Mouse (Mus musculus) CH12.LX (cell line): ENCODE results near the gene Gal3st3. TPM values are rescaled to one million over a fixed set of nuclear protein-coding genes. Genes with fewer than 3 reads are reported as not detected.

Source experiments
- DNase-seq: peaks from one replicate; pipeline ENCODE4 v3.0.0-alpha.2; 2013; ENCODE audit errors: extremely low read depth
- H3K27ac ChIP-seq: 2 replicates; pipeline ENCODE4 v1.5.1; 2012; ENCODE audit warnings: low read depth, mild to moderate bottlenecking, control low read depth, moderate library complexity; ENCODE audit not compliant: insufficient read depth
- H3K27me3 ChIP-seq: replicated peaks from 2 replicates; pipeline ENCODE3; 2012; ENCODE audit warnings: inconsistent platforms
- H3K36me3 ChIP-seq, 2 experiments: replicated peaks in 1 of 2; 2 replicates each; pipeline versions ENCODE3 to v1.6.1; 2012; ENCODE audit warnings: inconsistent platforms in 1 of 2, low read length in 1 of 2, mild to moderate bottlenecking in 1 of 2, mixed read lengths in 1 of 2, moderate library complexity in 1 of 2; ENCODE audit not compliant: control insufficient read depth in 1 of 2, insufficient read depth in 1 of 2
- H3K4me1 ChIP-seq, 2 experiments: 2 replicates each; pipeline ENCODE4 v1.6.1; 2012; ENCODE audit warnings: inconsistent platforms in 1 of 2, moderate library complexity in 1 of 2; ENCODE audit not compliant: insufficient read depth in 2 of 2, control insufficient read depth in 1 of 2
- H3K4me2 ChIP-seq: 2 replicates; pipeline ENCODE4 v1.6.1; 2012; ENCODE audit warnings: low read depth, mild to moderate bottlenecking, control low read depth; ENCODE audit not compliant: poor library complexity, insufficient read depth, severe bottlenecking
- H3K4me3 ChIP-seq, 3 experiments: fragments of 150-350 bp in 1 of 3; sonication (generic) in 1 of 3; replicated peaks in 1 of 3; 2 replicates each; pipeline versions ENCODE3 to v1.5.1; 2011 to 2012; ENCODE audit warnings: low read depth in 2 of 3, low read length in 2 of 3, mild to moderate bottlenecking in 2 of 3, moderate library complexity in 2 of 3, control low read depth in 1 of 3, improper control_type of control experiment in 1 of 3, inconsistent platforms in 1 of 3, mixed read lengths in 1 of 3; ENCODE audit not compliant: poor library complexity in 1 of 3
- H3K79me2 ChIP-seq: replicated peaks from 2 replicates; pipeline ENCODE4 v1.6.1; 2012; ENCODE audit warnings: mild to moderate bottlenecking, moderate library complexity; ENCODE audit not compliant: control insufficient read depth, poor library complexity, insufficient read depth, severe bottlenecking; ENCODE audit errors: extremely low read depth
- H3K9ac ChIP-seq: 2 replicates; pipeline ENCODE4 v1.6.1; 2012; ENCODE audit warnings: low read depth, mild to moderate bottlenecking, control low read depth, moderate library complexity; ENCODE audit not compliant: insufficient read depth
- H3K9me3 ChIP-seq: replicated peaks from 2 replicates; pipeline ENCODE3; 2012; ENCODE audit warnings: low read length, inconsistent platforms, mixed read lengths
- BHLHE40 ChIP-seq: IDR thresholded peaks from 2 replicates; pipeline ENCODE4 v1.6.1; 2011; ENCODE audit warnings: mild to moderate bottlenecking, low read depth, low read length, improper control_type of control experiment
- CHD1 ChIP-seq: IDR thresholded peaks from 2 replicates; pipeline ENCODE4 v1.6.1; 2012; ENCODE audit warnings: low read depth, low read length, improper control_type of control experiment, inconsistent platforms
- CHD2 ChIP-seq: IDR thresholded peaks from 2 replicates; pipeline ENCODE4 v1.6.1; 2011; ENCODE audit warnings: low read length, improper control_type of control experiment
- CTCF ChIP-seq, 2 experiments: IDR thresholded peaks in 1 of 2; conservative IDR thresholded peaks in 1 of 2; 2 replicates each; pipeline ENCODE4 v1.5.1; 2011 to 2012; ENCODE audit warnings: low read depth in 2 of 2, low read length in 2 of 2, improper control_type of control experiment in 1 of 2, inconsistent platforms in 1 of 2, mild to moderate bottlenecking in 1 of 2, moderate library complexity in 1 of 2
- E2F4 ChIP-seq: IDR thresholded peaks from 2 replicates; pipeline ENCODE4 v1.6.1; 2011; ENCODE audit warnings: low read depth, low read length, improper control_type of control experiment; ENCODE audit not compliant: insufficient replicate concordance
- ELF1 ChIP-seq: IDR thresholded peaks from 2 replicates; pipeline ENCODE4 v1.6.1; 2014; ENCODE audit warnings: low read depth, mild to moderate bottlenecking, inconsistent platforms, low read length, improper control_type of control experiment
- EP300 ChIP-seq: IDR thresholded peaks from 2 replicates; pipeline ENCODE4 v1.6.1; 2011; ENCODE audit warnings: low read length, improper control_type of control experiment
- ETS1 ChIP-seq: conservative IDR thresholded peaks from 2 replicates; pipeline ENCODE4 v1.6.1; 2012; ENCODE audit warnings: low read depth, mild to moderate bottlenecking, inconsistent platforms, low read length, improper control_type of control experiment, moderate library complexity
- GABPA ChIP-seq: IDR thresholded peaks from 2 replicates; pipeline ENCODE4 v1.6.1; 2012; ENCODE audit warnings: low read depth, low read length, improper control_type of control experiment, inconsistent platforms; ENCODE audit not compliant: insufficient replicate concordance
- HCFC1 ChIP-seq: IDR thresholded peaks from 2 replicates; pipeline ENCODE4 v1.6.1; 2012; ENCODE audit warnings: low read depth, mild to moderate bottlenecking, inconsistent platforms, low read length, improper control_type of control experiment
- IRF4 ChIP-seq: IDR thresholded peaks from 2 replicates; pipeline ENCODE4 v1.6.1; 2014; ENCODE audit warnings: low read depth, mild to moderate bottlenecking, inconsistent platforms, low read length, improper control_type of control experiment
- JUN ChIP-seq: IDR thresholded peaks from 2 replicates; pipeline ENCODE4 v1.6.1; 2011; ENCODE audit warnings: low read depth, mild to moderate bottlenecking, low read length, improper control_type of control experiment, moderate library complexity; ENCODE audit not compliant: insufficient read depth
- JUND ChIP-seq: conservative IDR thresholded peaks from 2 replicates; pipeline ENCODE4 v1.6.1; 2011; ENCODE audit warnings: low read depth, low read length, improper control_type of control experiment
- KAT2A ChIP-seq: IDR thresholded peaks from 2 replicates; pipeline ENCODE4 v1.6.1; 2012; ENCODE audit warnings: low read length, improper control_type of control experiment, inconsistent platforms; ENCODE audit not compliant: insufficient replicate concordance
- MAFK ChIP-seq: IDR thresholded peaks from 2 replicates; pipeline ENCODE4 v1.6.1; 2011; ENCODE audit warnings: low read length, improper control_type of control experiment; ENCODE audit not compliant: insufficient replicate concordance
- MAX ChIP-seq: IDR thresholded peaks from 2 replicates; pipeline ENCODE4 v1.6.1; 2011; ENCODE audit warnings: low read length, improper control_type of control experiment
- MAZ ChIP-seq: IDR thresholded peaks from 2 replicates; pipeline ENCODE4 v1.6.1; 2012; ENCODE audit warnings: low read depth, mild to moderate bottlenecking, inconsistent platforms, low read length, improper control_type of control experiment, moderate library complexity
- MEF2A ChIP-seq: IDR thresholded peaks from 2 replicates; pipeline ENCODE4 v1.6.1; 2014; ENCODE audit warnings: low read depth, mild to moderate bottlenecking, inconsistent platforms, low read length, improper control_type of control experiment, borderline replicate concordance
- MXI1 ChIP-seq: IDR thresholded peaks from 2 replicates; pipeline ENCODE4 v1.6.1; 2011; ENCODE audit warnings: mild to moderate bottlenecking, low read depth, low read length, improper control_type of control experiment
- MYC ChIP-seq: IDR thresholded peaks from 2 replicates; pipeline ENCODE4 v1.6.1; 2011; ENCODE audit warnings: low read depth, mild to moderate bottlenecking, improper control_type of control experiment, low read length
- NELFE ChIP-seq: IDR thresholded peaks from 2 replicates; pipeline ENCODE4 v1.6.1; 2011; ENCODE audit warnings: low read depth, low read length, improper control_type of control experiment
- NRF1 ChIP-seq: IDR thresholded peaks from 2 replicates; pipeline ENCODE4 v1.6.1; 2014; ENCODE audit warnings: low read depth, mild to moderate bottlenecking, inconsistent platforms, low read length, improper control_type of control experiment, moderate library complexity
- PAX5 ChIP-seq: IDR thresholded peaks from 2 replicates; pipeline ENCODE4 v1.6.1; 2012; ENCODE audit warnings: low read length, inconsistent platforms, mixed read lengths
- POLR2A ChIP-seq: IDR thresholded peaks from 2 replicates; pipeline ENCODE4 v1.6.1; 2011; ENCODE audit warnings: low read depth, mild to moderate bottlenecking, improper control_type of control experiment, low read length
- POLR2AphosphoS2 ChIP-seq: IDR thresholded peaks from 2 replicates; pipeline ENCODE4 v1.6.1; 2011; ENCODE audit warnings: low read depth, low read length, improper control_type of control experiment
- RAD21 ChIP-seq: IDR thresholded peaks from 2 replicates; pipeline ENCODE4 v1.6.1; 2011; ENCODE audit warnings: low read depth, mild to moderate bottlenecking, low read length, improper control_type of control experiment, moderate library complexity
- RCOR1 ChIP-seq: conservative IDR thresholded peaks from 2 replicates; pipeline ENCODE4 v1.6.1; 2012; ENCODE audit warnings: low read depth, mild to moderate bottlenecking, inconsistent platforms, low read length, improper control_type of control experiment
- SIN3A ChIP-seq: IDR thresholded peaks from 2 replicates; pipeline ENCODE4 v1.6.1; 2012; ENCODE audit warnings: low read length, improper control_type of control experiment, inconsistent platforms
- SMC3 ChIP-seq: IDR thresholded peaks from 2 replicates; pipeline ENCODE4 v1.6.1; 2011; ENCODE audit warnings: low read depth, low read length, improper control_type of control experiment
- TBP ChIP-seq: conservative IDR thresholded peaks from 2 replicates; pipeline ENCODE4 v1.6.1; 2011; ENCODE audit warnings: low read depth, low read length, improper control_type of control experiment
- TCF12 ChIP-seq: IDR thresholded peaks from 2 replicates; pipeline ENCODE4 v1.6.1; 2014; ENCODE audit warnings: low read depth, mild to moderate bottlenecking, inconsistent platforms, low read length, improper control_type of control experiment
- UBTF ChIP-seq: IDR thresholded peaks from 2 replicates; pipeline ENCODE4 v1.6.1; 2012; ENCODE audit warnings: low read depth, mild to moderate bottlenecking, inconsistent platforms, low read length, improper control_type of control experiment, moderate library complexity
- USF1 ChIP-seq: IDR thresholded peaks from 2 replicates; pipeline ENCODE4 v1.6.1; 2014; ENCODE audit warnings: low read depth, mild to moderate bottlenecking, inconsistent platforms, low read length, improper control_type of control experiment
- USF2 ChIP-seq: conservative IDR thresholded peaks from 2 replicates; pipeline ENCODE4 v1.6.1; 2011; ENCODE audit warnings: low read depth, low read length, improper control_type of control experiment
- ZC3H11A ChIP-seq: IDR thresholded peaks from 2 replicates; pipeline ENCODE4 v1.6.1; 2012; ENCODE audit warnings: low read depth, mild to moderate bottlenecking, inconsistent platforms, low read length, improper control_type of control experiment
- ZKSCAN1 ChIP-seq: IDR thresholded peaks from 2 replicates; pipeline ENCODE4 v1.6.1; 2012; ENCODE audit warnings: low read depth, inconsistent platforms, low read length, improper control_type of control experiment, borderline replicate concordance
- ZMIZ1 ChIP-seq: IDR thresholded peaks from 2 replicates; pipeline ENCODE4 v1.6.1; 2012; ENCODE audit warnings: low read depth, mild to moderate bottlenecking, inconsistent platforms, low read length, improper control_type of control experiment
- ZNF384 ChIP-seq: IDR thresholded peaks from 2 replicates; pipeline ENCODE4 v1.6.1; 2012; ENCODE audit warnings: low read depth, low read length, improper control_type of control experiment, inconsistent platforms
- dilution Hi-C: fragments of 300-500 bp; cut with MboI; formaldehyde crosslinking; loops from 2 replicates; pipeline ENCODE4 v1.14.3; 2020; ENCODE audit warnings: low sequenced_read_pairs; ENCODE audit not compliant: extremely low pct_unique_long_range_greater_than_20kb, extremely low pct_ligation_motif_present
- in situ Hi-C: fragments of 300-500 bp; cut with MboI; formaldehyde crosslinking; loops from 3 replicates; pipeline ENCODE4 v1.14.3; 2019; ENCODE audit warnings: low sequenced_read_pairs, low pct_ligation_motif_present, low pct_unique_long_range_greater_than_20kb, mixed read lengths
- polyA plus RNA-seq: library from polyadenylated mRNA; unstranded; fragments of >175 nt; gene quantifications from 2 replicates; pipeline ENCODE4 v1.2.1, GENCODE M21; 2012; ENCODE audit warnings: low read depth; ENCODE audit not compliant: insufficient read length
- total RNA-seq, 2 experiments: library from RNA; depleted of rRNA; stranded (reverse); fragments of 300-350 nt in 1 of 2; fragments of >200 nt in 1 of 2; gene quantifications; 2 replicates each; pipeline ENCODE4 v1.2.3; 2012 to 2014

Gene Gal3st3
- total and polyA plus RNA-seq, 3 experiments: not detected

- Histone ChIP-seq H3K36me3 (peaks cover 27 to 37% of the 10 kb centered on the region in 2 experiments), H3K9ac (peak within 1 kb of the TSS; percentile 92), H3K27me3 (peaks cover 2% of the 10 kb centered on the region), H3K4me2 (peak within 1 kb of the TSS; percentile 93), H3K79me2 (peaks cover 30% of the 10 kb centered on the region), H3K9me3 (no peaks in the 10 kb centered on the region), H3K27ac (peak within 1 kb of the TSS; percentile 80), H3K4me1 (peaks cover 3 to 29% of the 10 kb centered on the region in 2 experiments), H3K4me3 (peak within 1 kb of the TSS; percentile 65 to 95 (median 78))
- DNase-seq: peak; percentile 100
- dilution Hi-C loops (no loop called here), in situ Hi-C loops (no loop called here)
- TF ChIP-seq CTCF (conservative IDR thresholded peaks at IDR 0.05 in 1 of 2, IDR thresholded peaks at IDR 0.05 in 1 of 2; ENCODE audit: low read depth in 2 of 2, low read length in 2 of 2) (peak; percentile 38 to 90; a peak in 3 of 4 replicates), IRF4 (peak; percentile 75), TBP (peak; percentile 92), TCF12 (peak; percentile 94), RCOR1 (peak; percentile 64; the same call in 1 of the 2 replicates), MAFK (no peak), CHD1 (no peak), ZNF384 (no peak), ELF1 (peak; percentile 98), KAT2A (peak; percentile 100), CHD2 (peak; percentile 96), ETS1 (0 out of 2 replicates have a peak, but pooled peaks have one; percentile 24), PAX5 (no peak), USF2 (no peak), MXI1 (peak; percentile 49; the same call in 1 of the 2 replicates), RAD21 (no peak; the same call in 1 of the 2 replicates), SIN3A (peak; percentile 85), SMC3 (no peak), JUND (peak; percentile 53; the same call in 1 of the 2 replicates), ZC3H11A (no peak), MEF2A (peak; percentile 73; the same call in 1 of the 2 replicates), ZKSCAN1 (no peak), BHLHE40 (no peak), USF1 (no peak; the same call in 1 of the 2 replicates), MYC (peak; percentile 82; the same call in 1 of the 2 replicates), MAX (peak; percentile 70; the same call in 1 of the 2 replicates), POLR2A (peak; percentile 95), POLR2AphosphoS2 (peak; percentile 94), GABPA (peak; percentile 95; the same call in 1 of the 2 replicates), EP300 (no peak), HCFC1 (peak; percentile 99), JUN (no peak), MAZ (peak; percentile 78), E2F4 (peak; percentile 95), NRF1 (peak; percentile 56), ZMIZ1 (peak; percentile 85; the same call in 1 of the 2 replicates), UBTF (no peak), NELFE (peak; percentile 88)
These were observed 3.0 kb upstream of the Gal3st3 start, which contains the start of gene Sf3b2 for GRCm38 (mm10) chr19:5294972-5295735. Gene Sf3b2 (minus strand): TSS chr19:5295455.
